Mouse (Mus musculus) gastrocnemius, postnatal 25 days (tissue): ENCODE measurements at regions not wholly inside any gene's neighbourhood (a gene's known extent, or its start where the extent isn't known, plus 50 kb on each side); places are given as distances from the start of the nearest gene placed in this dataset.

Experiments used
- DNase-seq: peaks from one replicate; pipeline ENCODE4 v3.0.0; 2022

GRCm38 (mm10) chr19:52565401-52565800 is 301.3 kb downstream of the Ins1 start:
- no peak for DNase-seq

- DNase-seq, result no peak
Observed at GRCm38 (mm10) chr19:52534758-52535157, 270.7 kb downstream of the Ins1 start.

DNA sequence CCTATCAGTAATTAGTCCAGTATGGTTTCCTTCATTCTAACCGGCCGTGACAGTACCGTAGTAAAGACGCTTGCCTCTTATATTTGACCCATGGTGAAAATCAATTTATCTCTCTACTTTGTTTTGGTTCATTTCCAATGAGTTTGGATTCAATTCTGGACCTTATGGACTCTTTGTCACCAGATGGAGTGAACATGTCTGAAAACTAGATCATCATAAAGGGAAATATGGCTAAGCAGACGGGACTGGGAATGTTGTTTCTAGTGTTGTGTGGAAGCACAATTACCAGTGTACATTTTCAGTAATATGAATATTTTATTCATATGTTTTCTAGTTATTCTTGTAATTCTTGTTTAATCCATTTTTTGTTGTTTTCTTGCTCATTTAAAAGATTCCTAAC is 261.4 kb downstream of the Ins1 start:
- no peak for DNase-seq

GRCm38 (mm10) chr19:52503331-52503730 is 239.2 kb downstream of the Ins1 start:
- no peak for DNase-seq
